Mouse (Mus musculus) A20 (cell line): ENCODE results near the gene Smpd4.
A peak's percentile ranks its signal among the peaks of the same experiment; 100 is the strongest.

Source experiments
- DNase-seq: peaks from one replicate; pipeline ENCODE4 v3.0.0-alpha.2; 2011; ENCODE audit warnings: low read depth, low spot score

Gene Smpd4

DNA sequence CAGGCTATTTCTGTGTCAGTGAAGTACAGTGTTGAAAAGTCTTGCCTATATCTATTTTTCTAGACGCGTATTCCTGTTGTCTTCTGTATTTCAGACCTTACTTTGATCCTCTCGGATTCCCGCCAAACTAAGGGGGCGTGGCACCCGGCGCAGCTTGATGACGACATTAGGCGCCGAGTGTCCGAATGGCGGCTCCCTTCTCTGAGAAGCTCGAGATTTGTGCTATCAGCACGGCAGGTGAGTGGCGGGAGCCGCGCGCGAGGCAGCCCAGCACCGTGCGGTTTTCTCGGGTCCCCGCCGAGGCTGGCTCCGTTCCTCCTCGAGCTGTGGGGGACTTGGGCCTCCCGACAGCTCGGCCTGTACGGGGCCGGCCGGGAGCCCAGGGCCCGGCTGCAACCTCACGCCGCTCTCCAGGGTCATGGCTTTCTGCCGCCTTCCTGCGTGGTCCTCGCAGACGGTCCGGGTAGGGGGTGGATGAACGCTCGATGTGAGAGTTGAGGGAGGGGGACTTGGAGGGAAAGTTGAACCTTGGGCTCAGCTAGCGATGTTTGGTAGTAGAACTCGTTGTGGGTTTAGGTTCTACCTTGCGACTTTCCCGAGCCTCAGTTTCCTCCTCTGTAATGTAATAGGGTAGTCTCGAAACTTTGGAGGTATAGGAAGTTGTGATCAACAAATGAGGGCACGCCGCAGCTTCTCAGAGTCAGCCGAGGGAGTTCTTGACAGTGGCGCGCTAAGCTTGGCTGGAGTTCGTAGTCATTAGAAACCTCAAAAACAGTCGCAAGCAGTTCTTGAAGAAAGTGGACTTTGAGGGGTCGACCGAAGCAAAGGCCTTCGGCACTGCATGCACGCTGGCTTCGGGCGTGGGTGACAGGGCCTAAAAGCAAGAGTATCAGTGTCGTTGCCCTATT lies at the start of gene Smpd4:
Smpd4 (plus strand) TSS at position 157 of the 908 bp plus-strand sequence.
- peak; percentile 91 for DNase-seq

DNA sequence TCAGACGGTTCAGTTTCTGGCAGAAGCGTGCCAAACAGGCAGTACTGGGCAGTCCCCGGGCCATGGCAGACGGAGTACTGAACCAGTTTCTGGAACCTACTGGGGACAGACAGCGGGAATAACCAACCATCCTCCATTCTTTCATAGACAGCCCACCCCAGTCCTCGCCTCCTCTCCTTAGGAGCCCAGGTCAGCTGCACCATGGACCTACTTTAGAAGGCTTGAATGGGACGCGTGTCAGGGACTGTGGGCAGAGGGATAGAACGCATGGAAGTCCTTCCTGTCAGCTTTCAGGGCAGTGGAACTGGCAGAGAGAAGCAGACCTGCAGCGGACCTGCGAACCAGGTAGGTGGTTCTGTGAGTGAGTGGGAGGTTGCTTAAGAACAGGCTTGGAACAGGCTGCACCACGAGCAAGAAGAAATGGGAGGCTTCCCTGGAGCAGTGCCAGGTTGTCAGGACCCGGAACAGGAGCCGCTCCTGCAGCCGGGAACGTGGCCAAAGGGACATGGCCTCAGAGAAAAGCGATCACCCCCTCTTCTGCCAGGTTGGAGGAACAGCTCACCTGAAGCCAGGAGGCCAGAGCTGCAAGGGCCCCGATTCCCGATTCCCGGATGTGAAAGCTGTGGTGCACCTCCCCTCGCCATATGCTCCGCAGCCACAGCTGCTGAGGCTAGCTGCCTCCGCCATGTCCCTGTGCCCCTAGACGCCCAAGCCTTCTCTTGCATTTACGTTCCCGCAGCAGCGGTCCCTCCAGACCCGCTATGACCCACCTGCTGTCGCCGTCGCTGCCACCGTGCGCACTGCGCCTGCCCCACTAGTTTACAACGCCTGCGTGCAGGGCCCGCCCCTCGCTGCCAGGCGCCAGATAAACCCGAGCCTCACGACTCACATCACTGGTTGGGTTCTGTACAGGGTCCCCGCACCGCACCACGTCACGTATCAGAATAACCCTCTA lies 43.0 kb upstream of the Smpd4 start:
- no peak for DNase-seq

DNA sequence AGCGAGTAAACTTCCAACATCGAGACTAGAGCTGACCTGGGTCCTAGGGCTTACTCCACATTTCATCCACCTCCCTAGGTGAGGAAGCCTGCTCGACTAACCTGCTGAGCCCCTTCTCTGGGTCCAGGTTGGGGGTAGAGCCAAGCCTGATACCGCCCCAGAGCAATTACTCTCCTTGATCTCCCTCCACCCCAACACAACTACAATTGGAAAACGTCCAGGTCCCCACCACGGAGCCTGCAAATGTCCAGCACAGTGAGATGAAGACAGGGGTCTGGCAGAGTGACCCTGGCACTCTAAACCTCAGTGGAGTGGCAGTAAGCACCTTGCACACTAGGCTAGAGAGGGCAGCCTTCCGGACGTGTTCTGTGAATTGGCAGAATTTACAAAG lies 42.3 kb upstream of the Smpd4 start:
- no peak for DNase-seq

DNA sequence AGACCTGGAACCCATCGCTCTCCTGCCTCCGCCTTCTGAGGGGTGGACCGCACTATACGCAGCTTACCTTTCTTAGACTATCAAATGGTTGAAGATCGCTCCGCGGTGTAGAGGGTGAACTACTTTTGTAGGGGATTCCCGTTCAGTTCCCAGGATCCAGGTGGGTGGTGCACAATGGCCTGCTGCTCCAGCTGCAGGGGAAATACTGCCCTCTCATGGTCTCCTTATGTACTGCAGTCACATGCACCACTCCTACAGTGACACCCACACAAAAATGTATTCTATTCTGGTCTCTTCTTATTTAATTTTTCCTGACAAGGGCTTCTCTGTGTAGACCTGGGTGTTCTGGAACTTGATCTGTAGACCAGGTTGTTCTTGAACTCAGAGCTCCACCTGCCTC lies 36.1 kb upstream of the Smpd4 start, which contains the start of gene Slc7a4:
Slc7a4 (minus strand) TSS at position 151 of the 400 bp plus-strand sequence.
- peak; percentile 34 for DNase-seq

DNA sequence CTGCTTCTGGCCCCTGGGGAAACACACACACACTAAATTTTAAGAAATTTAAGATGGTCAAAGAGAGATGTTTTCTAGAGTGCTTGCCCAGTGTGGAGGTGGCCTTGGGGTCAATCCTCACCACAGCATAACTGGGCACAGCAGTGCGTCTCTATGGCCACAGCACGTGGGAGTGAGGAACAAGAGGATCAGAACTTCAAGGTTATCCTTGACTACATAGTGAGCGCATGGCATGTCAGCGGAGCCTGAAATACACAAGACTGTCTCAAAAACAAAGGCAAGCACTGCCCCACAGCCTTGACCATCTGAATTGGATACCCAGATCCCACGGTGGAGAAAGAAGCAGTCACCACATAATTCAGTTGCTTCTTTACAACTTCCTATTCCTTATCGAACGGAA lies 34.6 kb upstream of the Smpd4 start:
- no peak for DNase-seq

DNA sequence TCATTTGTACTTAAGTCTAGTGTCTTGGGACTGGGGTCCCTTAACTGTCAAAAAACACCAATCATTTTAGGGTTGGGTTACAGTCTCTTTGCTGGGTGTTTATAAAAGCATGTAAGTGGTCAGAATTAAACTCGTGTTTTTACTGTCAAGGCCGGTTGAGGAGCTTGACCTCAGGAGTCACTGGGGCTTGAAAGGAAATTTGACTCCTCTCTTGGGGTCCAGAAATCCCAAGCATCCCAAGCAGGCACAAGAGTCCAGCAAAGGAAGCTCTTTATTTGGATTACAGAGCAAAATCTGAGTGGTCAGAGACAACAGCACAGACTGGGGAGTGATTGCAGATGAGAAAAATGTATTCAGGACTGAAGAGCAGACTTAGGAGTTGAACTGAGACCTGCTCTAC lies 28.4 kb upstream of the Smpd4 start:
- no peak for DNase-seq

DNA sequence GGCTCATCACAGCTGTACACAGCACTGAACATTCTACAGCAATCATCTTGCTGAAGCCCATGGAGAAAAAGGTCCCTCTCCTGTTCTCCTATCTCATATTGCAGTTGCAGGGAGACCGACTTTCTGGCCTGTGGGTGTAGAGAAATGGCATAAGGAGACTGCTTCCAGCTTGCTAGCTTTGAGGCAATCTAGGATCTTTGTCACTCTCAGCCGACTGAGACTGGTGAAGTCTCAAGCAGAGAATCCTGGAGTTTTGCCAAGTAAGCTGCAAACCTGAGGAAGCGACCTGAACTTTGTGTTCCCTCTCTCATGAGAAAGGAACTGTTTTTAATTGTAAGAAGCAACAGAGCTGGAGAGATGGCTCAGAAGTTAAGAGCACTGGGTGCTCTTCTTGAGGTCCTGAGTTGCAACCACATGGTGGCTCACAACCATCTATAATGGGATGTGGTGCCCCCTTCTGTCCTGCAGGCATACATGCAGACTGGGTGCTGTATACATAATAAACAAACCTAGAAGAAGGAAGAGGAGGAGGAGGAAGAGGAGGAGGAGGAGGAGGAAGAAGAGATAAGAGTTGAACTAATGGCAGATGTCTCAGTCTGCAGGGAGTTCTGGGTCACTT lies 18.1 kb upstream of the Smpd4 start:
- peak; percentile 55 for DNase-seq

DNA sequence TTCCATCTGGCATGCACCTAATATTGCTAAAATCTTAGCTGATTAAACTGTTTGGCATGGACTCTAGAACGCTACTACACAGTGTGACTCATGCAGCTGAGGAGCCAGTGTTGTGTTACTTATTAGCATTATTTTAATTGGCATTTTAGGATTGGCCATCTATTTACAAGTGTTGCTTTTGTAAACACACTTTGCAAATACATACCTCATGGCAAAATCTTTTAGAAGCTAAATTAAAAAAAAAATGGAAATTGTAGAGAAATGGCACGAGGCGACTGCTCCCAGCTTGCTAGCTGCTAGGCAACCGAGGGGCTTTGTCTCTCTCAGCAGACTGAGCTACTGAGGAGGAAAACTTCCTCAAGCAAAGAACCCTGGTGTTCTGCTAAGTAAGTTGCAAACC lies 14.2 kb upstream of the Smpd4 start:
- no peak for DNase-seq

DNA sequence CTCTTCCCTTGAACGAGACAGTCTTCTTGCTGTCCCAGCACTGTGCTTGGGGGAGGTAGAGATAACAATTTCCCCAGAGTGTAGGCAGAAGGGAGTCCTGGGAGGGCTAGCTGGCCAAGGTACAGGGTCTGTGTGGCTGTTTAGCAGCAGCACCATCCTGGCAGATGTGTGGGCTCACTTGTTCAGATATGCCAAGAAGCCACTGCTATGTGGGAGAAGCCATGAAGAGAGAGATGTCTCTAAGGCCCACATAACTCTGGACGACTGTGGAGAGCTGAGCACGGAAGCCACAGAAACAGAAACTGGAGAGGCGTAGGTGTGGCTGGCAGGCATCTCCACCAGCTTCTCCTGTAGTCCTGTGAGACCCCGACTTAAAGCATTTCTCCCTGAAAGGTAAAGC lies 13.5 kb upstream of the Smpd4 start:
- no peak for DNase-seq

DNA sequence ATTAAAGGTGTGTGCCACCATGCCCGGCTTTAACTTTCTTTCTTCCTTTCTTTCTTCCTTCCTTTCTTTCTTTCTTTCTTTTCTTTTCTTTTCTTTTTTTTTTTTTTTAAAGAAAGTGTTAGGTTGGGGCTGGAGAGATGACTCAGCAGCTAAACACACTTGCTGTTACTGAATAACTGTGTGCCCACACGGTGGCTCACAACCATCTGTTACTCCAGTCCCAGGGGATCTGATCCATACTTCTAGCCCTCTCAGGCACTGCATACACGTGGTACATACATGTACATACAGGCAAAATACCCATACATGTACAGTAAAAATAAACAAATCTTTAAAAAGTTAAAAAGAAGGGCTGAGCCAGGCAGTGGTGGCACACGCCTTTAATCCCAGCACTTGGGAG lies 7.8 kb upstream of the Smpd4 start:
- no peak for DNase-seq

DNA sequence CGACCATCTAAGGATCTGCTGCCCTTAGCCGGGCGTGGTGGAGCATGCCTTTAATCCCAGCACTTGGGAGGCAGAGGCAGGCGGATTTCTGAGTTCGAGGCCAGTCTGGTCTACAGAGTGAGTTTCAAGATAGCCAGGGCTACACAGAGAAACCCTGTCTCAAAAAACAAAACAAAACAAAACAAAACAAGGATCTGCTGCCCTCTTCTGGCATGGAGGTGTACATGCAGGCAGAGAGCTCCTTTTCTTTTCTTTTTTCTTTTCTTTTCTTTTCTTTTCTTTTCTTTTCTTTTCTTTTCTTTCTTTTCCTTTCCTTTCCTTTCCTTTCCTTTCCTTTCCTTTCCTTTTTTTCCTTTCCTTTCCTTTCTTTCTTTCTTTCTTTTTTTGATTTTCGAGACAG lies 4.4 kb upstream of the Smpd4 start:
- DNase-seq = peak; percentile 22

DNA sequence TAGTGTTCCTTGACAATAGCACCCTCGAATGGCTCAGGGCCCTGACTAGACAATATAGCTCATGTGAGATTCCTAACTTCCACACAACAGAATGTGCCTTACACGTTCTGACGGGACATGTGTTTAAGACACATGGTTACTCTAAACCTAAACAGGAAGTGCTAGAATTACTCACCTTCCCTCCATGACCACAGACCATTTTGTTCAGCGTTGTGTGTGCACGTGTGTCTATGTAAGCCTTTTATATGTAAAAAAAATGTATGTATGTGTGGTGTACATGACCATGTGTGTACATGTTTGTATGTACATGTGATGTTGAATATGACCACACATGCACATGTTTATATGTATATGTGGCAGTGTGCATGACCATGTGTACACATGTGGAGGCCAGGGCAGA lies 2.9 kb upstream of the Smpd4 start:
- DNase-seq = no peak

DNA sequence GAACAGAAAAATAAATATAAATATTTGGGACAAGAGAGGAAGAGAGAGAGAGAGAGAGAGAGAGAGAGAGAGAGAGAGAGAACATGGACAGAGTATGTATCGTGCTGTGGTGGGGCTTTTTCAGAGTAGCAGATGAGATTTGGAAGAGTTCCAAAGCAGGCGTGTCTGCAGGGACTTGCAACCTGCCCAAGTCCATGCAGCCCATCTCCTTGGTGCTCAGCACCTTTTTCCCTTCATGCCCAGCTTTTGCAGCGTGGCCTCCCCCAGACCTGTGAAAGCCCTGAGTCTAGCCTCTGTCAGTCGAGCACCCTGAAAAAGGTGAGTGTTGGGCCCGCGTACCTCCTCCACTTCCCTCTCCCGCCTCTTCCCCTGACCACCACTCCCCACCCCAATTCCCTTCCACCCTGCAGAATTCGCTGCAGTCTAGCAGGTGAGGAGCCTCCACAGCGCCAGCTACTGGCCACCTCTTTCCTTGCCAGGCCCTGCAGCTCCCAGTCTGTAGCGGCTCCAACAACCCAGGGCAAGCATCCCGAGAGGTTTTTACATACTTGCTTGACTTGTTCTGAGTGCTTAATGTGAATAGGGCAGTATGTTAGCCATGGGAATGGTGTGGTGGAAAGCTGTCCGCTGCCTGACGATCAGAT lies 1.1 kb upstream of the Smpd4 start:
- DNase-seq = peak; percentile 80

DNA sequence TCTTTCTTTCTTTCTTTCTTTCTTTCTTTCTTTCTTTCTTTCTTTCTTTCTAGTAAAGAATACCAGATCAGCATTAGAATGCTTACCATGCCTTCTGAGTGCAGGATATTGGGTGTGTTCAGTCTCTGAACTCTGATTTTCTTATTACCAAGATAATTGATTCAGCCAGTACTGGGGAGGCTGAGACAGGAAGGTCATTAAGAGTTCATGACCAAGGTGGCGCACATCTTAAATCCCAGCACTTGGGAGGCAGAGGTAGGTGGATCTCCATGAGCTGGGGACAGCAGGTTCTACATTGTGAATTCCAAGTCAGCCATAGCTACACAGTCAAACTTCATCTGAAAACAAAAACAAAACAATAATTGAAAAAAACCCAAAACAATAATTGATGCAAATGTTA lies 2.8 kb downstream of the Smpd4 start:
- no peak for DNase-seq

DNA sequence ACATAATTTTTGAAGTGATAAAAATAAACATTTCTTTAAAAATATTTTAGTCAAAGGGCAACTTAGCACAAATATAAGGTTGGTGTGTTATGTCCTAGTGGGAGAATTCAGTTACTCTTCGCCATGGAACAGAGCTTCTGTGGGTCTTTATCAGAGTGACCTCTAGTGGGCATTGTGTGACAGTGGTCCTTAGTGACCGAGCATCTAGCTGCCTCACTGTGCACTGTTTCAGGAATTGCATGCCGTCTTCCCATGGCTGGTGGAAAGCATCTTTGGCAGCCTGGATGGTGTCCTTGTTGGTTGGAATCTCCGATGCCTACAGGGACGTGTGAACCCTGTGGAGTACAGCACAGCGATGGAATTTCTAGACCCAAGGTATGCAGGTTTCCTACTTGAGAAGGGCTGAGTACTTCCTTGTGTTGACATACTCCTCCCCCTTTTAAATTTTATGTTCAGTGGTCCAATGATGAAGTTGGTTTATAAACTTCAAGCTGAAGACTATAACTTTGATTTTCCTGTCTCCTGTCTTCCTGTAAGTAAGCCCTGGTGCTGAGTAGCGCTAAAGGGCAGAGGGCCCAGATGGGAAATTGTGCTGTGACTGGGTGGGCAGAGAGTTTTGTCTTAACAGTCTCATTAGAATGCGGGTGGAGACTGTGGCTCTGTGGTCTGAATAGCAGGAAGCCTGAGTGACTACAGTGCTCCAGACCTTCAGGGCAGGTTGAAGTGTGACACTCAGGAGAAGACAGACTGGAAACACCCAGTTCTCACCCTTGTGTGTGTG lies 6.5 kb downstream of the Smpd4 start:
- DNase-seq = peak; percentile 32

DNA sequence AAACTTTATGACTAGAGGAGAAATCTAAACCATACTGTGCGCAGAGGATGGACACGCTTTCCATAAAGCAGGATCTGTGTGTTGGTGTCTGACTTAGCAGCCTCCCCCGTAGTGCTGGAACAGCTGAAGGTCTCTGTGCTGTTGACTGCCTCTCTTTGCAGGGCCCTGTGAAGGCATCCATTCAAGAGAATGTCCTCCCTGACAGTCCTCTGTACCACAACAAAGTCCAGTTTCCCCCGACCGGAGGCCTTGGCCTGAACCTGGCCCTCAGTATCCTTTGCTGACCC lies 7.1 kb downstream of the Smpd4 start:
- no peak for DNase-seq

DNA sequence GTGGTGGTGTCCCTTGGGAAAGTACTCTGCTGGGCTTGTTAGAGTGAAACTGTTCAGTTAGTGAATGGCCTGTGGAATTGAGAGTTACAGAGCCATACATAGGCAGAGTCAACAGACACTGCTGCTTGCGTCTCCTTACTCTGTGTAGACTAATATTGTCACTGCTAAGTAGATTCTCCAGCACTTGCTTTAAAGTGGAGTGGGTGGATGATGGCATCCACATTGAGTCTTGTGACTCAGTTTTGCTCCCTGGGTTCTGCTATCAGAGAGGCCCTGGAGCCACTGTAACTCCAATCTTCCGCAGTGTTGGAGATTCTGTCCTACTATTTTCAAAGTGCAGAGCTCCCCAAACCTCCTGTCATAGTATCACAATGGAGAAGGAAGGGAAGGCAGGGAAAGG lies 13.4 kb downstream of the Smpd4 start:
- DNase-seq = no peak

DNA sequence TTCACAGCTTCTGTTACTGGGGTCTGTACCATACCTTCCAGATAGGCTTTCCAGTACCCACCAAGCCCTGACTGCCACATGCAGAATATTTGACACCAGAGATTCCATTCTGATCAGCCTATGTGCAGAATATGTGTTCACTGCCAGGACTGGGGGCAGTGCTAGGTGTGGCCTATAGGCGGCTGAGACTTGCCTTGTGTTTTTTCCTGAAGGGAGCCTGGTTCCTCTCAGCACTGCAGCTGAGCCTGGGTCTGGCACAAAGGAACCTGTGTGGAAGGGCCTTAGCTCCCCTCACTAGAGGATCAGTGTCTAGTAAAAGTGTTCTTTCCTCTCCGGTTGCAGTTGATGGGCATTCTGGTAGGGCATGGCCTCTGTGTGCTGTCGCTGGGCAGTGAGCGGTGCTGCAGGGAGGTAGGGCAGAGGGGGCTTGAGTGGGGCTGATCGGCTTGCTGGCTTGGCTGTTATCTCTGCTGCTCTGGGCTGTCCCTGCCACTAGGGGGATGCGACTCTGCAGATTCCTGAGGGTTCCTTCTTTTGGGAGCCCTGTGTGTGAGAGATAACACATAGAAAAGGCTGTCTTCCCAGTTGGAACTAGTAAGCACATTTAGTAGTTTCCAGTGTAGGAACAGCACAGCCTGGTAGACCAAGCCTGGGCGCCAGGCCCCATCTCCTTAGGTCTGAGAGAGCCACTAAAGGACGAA lies 14.5 kb downstream of the Smpd4 start:
- DNase-seq = no peak

DNA sequence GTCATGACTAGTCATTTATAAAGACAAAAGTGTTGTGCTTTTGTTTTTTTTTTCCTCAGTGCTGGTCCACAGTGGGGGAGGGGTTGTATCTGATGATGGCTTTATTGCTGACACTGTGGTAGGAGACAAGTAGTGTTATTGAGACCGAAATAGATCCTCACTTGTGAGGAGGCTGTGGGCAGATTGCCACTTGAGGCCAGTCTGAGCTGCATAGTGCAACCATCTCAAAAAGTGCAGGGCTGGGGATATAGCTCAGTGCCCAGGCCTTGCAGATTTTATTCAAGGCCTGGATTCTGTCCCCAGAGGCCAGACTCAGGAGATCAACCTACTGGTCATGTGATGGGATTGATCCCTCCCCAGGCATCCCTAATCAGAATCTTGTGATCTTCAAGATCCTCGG lies 17.8 kb downstream of the Smpd4 start:
- no peak for DNase-seq

DNA sequence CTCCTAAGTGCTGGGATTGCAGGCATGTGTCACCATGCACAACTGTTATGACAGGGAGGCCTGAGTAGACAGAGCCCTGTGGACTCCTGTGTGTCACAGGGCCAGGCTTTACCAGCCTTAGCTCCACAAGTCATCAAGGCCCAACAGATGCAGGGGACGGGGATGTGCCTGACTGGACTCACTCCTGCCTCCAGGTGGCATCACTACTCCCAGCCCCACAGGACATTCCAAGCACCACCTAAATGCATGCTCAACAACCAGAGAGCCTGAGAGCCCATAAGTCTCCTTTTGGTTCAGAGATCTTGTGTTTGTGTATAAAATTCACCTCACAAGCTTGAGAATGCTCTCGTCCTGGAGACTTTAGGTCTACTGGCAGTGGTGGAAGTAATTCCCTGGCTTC lies 18.5 kb downstream of the Smpd4 start:
- no peak for DNase-seq
